Mouse (Mus musculus): ENCODE results near the gene Dnajc5g. TPM values are rescaled to one million over a fixed set of nuclear protein-coding genes. Genes with fewer than 3 reads are reported as not detected.

Gene Dnajc5g
- polyA plus RNA-seq, 1 experiment from 2014 or later: not detected

DNA sequence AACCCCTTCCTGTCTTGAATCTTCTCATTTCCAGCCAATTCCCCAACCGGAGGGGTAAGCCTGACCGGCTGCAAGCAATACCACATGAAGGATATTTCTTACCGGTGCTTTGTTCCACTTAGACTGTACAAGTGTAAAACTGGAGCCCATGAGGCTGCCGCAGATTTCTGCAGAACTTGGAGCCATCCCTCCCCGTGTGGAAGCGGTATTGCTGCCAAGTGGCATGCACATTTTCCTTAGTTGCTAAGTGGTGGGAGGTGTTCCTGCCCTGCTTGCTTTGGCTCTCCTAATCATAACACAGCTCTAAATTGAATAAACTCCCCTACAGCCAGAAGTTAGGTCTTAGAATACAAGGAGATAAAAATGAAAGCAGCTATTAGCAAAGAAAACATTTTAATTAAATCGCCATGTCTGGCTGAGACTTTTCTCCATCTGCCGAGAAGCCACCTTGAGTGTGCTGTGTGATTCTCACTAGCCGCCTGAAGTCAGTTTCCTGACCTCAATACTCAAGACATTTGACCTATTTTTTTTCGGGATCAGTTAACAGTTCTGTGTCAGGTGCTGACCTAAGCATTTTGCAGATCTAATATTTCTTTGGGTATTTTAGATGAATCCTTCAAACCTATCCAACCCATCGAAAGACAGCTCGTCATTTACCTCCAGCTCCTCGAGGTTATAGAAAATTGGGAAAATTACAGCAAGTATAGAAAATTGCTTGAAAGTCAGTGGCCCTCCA, 25.9 kb upstream of the Dnajc5g start:
- no peak overlapping the region for H3K9ac ChIP-seq (ENCODE audit: low read depth, low read length)
- no peaks in the 10 kb centered on the region for H3K27me3 ChIP-seq (ENCODE audit: insufficient read depth, low read length)
- H3K27ac ChIP-seq: no peak overlapping the region
- H3K4me3 ChIP-seq (replicated peaks; ENCODE audit: low read depth, low read length): no peak overlapping the region
- peaks cover 7% of the 10 kb centered on the region for H3K4me1 ChIP-seq (replicated peaks; ENCODE audit: insufficient read depth, low read length)
- ATAC-seq (replicated peaks; ENCODE audit: low FRiP score, low read depth) (no peak), DNase-seq (ENCODE audit: low spot score) (no peak)
- TF ChIP-seq CTCF (IDR thresholded peaks at IDR 0.05; ENCODE audit: low read depth): no peak
- no peak overlapping the region for H3K4me2 ChIP-seq (ENCODE audit: low read length)
- WGBS: 73% methylated on average over 13 of the region's 13 CpGs
- H3K36me3 ChIP-seq (ENCODE audit: insufficient read depth, low read length): peaks cover 17% of the 10 kb centered on the region
- no peaks in the 10 kb centered on the region for H3K9me3 ChIP-seq (replicated peaks; ENCODE audit: low read length)

- ATAC-seq (replicated peaks; ENCODE audit: low FRiP score, low read depth) (no peak), DNase-seq (ENCODE audit: low spot score) (no peak)
- no peak for TF ChIP-seq CTCF (IDR thresholded peaks at IDR 0.05; ENCODE audit: low read depth)
- H3K27ac ChIP-seq: no peak overlapping the region
- H3K36me3 ChIP-seq (ENCODE audit: insufficient read depth, low read length): peaks cover 17% of the 10 kb centered on the region
- H3K4me1 ChIP-seq (replicated peaks; ENCODE audit: insufficient read depth, low read length): peaks cover 7% of the 10 kb centered on the region
- H3K9ac ChIP-seq (ENCODE audit: low read depth, low read length): no peak overlapping the region
- no peaks in the 10 kb centered on the region for H3K9me3 ChIP-seq (replicated peaks; ENCODE audit: low read length)
- no peak overlapping the region for H3K4me2 ChIP-seq (ENCODE audit: low read length)
- WGBS: 48% methylated on average over 3 of the region's 3 CpGs
- H3K4me3 ChIP-seq (replicated peaks; ENCODE audit: low read depth, low read length): no peak overlapping the region
- H3K27me3 ChIP-seq (ENCODE audit: insufficient read depth, low read length): no peaks in the 10 kb centered on the region
Measured at GRCm38 (mm10) chr5:31080795-31081164, 25.3 kb upstream of the Dnajc5g start.

DNA sequence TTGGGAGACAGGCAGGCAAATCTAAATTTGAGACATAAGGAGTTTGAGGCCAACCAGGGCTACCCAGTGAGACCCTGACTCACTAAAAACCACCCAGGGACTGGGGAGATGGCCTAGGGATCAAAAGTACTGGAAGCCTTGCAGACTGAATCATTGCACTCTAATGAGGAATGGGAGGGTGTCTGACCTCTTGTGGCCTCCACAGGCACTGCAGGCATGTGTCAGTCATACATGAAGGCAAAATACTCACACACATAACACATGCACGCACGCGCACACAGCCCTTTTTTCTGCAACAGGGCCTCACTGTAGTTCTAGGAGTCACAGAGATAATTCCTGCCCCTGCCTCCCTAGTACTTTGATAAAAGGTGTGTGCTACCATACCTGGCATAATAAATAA, 24.7 kb upstream of the Dnajc5g start:
- DNase-seq (ENCODE audit: low spot score) (peak; percentile 43), ATAC-seq (replicated peaks; ENCODE audit: low FRiP score, low read depth) (no peak)
- no peak overlapping the region for H3K27ac ChIP-seq
- H3K9ac ChIP-seq (ENCODE audit: low read depth, low read length): no peak overlapping the region
- no peak overlapping the region for H3K4me2 ChIP-seq (ENCODE audit: low read length)
- 89% methylated on average over 3 of the region's 3 CpGs for WGBS
- no peaks in the 10 kb centered on the region for H3K27me3 ChIP-seq (ENCODE audit: insufficient read depth, low read length)
- TF ChIP-seq CTCF (IDR thresholded peaks at IDR 0.05; ENCODE audit: low read depth): peak; percentile 76
- H3K36me3 ChIP-seq (ENCODE audit: insufficient read depth, low read length): peaks cover 13% of the 10 kb centered on the region; the same call in 1 of the 2 replicates
- peaks cover 7% of the 10 kb centered on the region for H3K4me1 ChIP-seq (replicated peaks; ENCODE audit: insufficient read depth, low read length)
- H3K9me3 ChIP-seq (replicated peaks; ENCODE audit: low read length): no peaks in the 10 kb centered on the region
- H3K4me3 ChIP-seq (replicated peaks; ENCODE audit: low read depth, low read length): no peak overlapping the region

DNA sequence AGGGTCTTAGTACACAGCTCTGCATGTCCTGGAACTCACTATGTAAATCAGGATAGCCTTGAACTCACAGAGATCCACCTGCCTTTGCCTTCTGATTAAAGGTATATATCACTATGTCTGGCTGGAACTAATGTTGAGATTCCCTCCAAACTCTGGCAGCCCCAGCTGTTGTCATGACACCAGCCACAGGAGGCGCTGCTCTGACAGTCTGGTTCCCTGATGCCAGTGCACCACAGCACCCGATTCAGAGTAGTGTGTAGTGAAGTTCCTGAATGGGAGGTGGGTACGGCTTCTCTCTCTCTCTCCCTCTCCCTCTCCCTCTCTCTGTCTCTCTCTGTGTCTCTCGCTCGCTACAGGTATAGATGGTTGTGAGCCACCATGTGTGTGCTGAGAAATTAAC, 23.7 kb upstream of the Dnajc5g start:
- Histone ChIP-seq H3K36me3 (ENCODE audit: insufficient read depth, low read length) (peaks cover 7% of the 10 kb centered on the region; the same call in 1 of the 2 replicates), H3K27me3 (ENCODE audit: insufficient read depth, low read length) (no peaks in the 10 kb centered on the region), H3K4me2 (ENCODE audit: low read length) (0 out of 2 replicates have a peak overlapping the region, but pooled peaks have one; percentile 21), H3K9me3 (replicated peaks; ENCODE audit: low read length) (no peaks in the 10 kb centered on the region), H3K9ac (ENCODE audit: low read depth, low read length) (no peak overlapping the region), H3K4me1 (replicated peaks; ENCODE audit: insufficient read depth, low read length) (peaks cover 7% of the 10 kb centered on the region), H3K27ac (no peak overlapping the region), H3K4me3 (replicated peaks; ENCODE audit: low read depth, low read length) (no peak overlapping the region)
- peak; percentile 30; the same call in 1 of the 2 replicates for ATAC-seq (replicated peaks; ENCODE audit: low FRiP score, low read depth)
- 8% methylated on average over 5 of the region's 5 CpGs for WGBS
- peak; percentile 74 for TF ChIP-seq CTCF (IDR thresholded peaks at IDR 0.05; ENCODE audit: low read depth)
- peak; percentile 63 for DNase-seq (ENCODE audit: low spot score)

GRCm38 (mm10) chr5:31082935-31083625, 23.0 kb upstream of the Dnajc5g start:
- H3K4me1 ChIP-seq (replicated peaks; ENCODE audit: insufficient read depth, low read length): peaks cover 7% of the 10 kb centered on the region
- H3K27ac ChIP-seq: no peak overlapping the region
- ATAC-seq (replicated peaks; ENCODE audit: low FRiP score, low read depth): no peak
- H3K4me3 ChIP-seq (replicated peaks; ENCODE audit: low read depth, low read length): no peak overlapping the region
- no peak overlapping the region for H3K9ac ChIP-seq (ENCODE audit: low read depth, low read length)
- WGBS: 18% methylated on average over 12 of the region's 12 CpGs
- no peaks in the 10 kb centered on the region for H3K27me3 ChIP-seq (ENCODE audit: insufficient read depth, low read length)
- no peaks in the 10 kb centered on the region for H3K9me3 ChIP-seq (replicated peaks; ENCODE audit: low read length)
- no peak for TF ChIP-seq CTCF (IDR thresholded peaks at IDR 0.05; ENCODE audit: low read depth)
- H3K36me3 ChIP-seq (ENCODE audit: insufficient read depth, low read length): no peaks in the 10 kb centered on the region
- H3K4me2 ChIP-seq (ENCODE audit: low read length): peak overlapping the region; percentile 21; the same call in 1 of the 2 replicates
- DNase-seq (ENCODE audit: low spot score): no peak

DNA sequence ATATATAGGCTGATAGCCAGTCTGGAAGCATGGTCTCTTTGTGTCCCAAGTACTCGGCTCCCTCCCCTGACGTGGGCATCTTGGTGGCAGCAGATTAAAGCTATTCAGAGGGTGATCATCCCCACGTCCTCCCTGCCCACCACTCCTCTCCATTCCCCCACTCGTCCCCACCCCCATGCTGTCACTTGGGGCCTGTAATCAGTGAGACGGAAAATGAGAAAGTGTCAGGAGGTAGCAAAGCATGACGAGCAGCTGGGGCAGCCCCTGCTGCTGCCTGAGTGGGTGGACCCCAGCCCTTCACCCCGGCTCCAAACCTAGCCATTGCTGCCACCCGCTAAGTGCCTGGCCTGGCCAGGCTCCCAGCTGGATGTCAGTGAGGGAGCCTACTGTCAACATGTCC, 22.1 kb upstream of the Dnajc5g start:
- ATAC-seq (replicated peaks; ENCODE audit: low FRiP score, low read depth): no peak; the same call in 1 of the 2 replicates
- no peak for TF ChIP-seq CTCF (IDR thresholded peaks at IDR 0.05; ENCODE audit: low read depth)

More for the DNA sequence above, 22.1 kb upstream of the Dnajc5g start:
- Histone ChIP-seq H3K27ac (no peak overlapping the region), H3K9me3 (replicated peaks; ENCODE audit: low read length) (no peaks in the 10 kb centered on the region), H3K4me3 (replicated peaks; ENCODE audit: low read depth, low read length) (no peak overlapping the region), H3K27me3 (ENCODE audit: insufficient read depth, low read length) (no peaks in the 10 kb centered on the region), H3K9ac (ENCODE audit: low read depth, low read length) (no peak overlapping the region), H3K4me2 (ENCODE audit: low read length) (no peak overlapping the region), H3K4me1 (replicated peaks; ENCODE audit: insufficient read depth, low read length) (peaks cover 7% of the 10 kb centered on the region), H3K36me3 (ENCODE audit: insufficient read depth, low read length) (no peaks in the 10 kb centered on the region)
- DNase-seq (ENCODE audit: low spot score): peak; percentile 49
- WGBS: 4% methylated on average over 8 of the region's 8 CpGs
